Mouse (Mus musculus): ENCODE data around the gene Pde6b. TPM values are rescaled to one million over a fixed set of nuclear protein-coding genes. Genes with fewer than 3 reads are reported as not detected.
A peak's percentile ranks its signal among the peaks of the same experiment; 100 is the strongest.

Pde6b gene
- polyA plus RNA-seq, 1 experiment from 2014 or later, result 0.23 TPM

DNA sequence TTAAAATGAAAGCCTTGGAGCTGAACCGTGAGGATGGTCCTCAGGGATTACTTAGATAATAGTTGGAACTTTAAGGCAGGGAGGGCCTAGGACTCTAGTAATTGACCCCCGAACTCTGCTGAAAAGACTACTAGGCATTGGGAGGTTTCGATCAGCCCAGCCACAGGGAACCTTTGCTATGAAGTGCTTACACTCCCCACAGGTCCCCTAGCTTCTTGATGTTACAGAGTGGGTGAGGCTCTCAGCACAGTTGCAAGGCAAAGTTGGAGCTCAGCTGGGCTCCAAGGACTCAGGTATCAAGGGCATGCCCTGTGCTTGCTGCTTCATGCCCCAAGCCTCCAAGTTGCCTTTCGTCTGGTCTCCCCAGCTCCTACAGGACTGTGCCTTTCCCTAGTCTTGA lies 74.3 kb downstream of the Pde6b start:
- H3K4me3 ChIP-seq (ENCODE audit: low read length), result peak overlapping the region; percentile 97
- peak overlapping the region; percentile 98 for H3K9ac ChIP-seq (ENCODE audit: low read depth, low read length)
- peak overlapping the region; percentile 96 for H3K4me2 ChIP-seq (replicated peaks; ENCODE audit: low read depth, low read length)
- ATAC-seq (ENCODE audit: low FRiP score, low TSS enrichment), result no peak
- no peaks in the 10 kb centered on the region for H3K9me3 ChIP-seq (ENCODE audit: control insufficient read depth, low read length)
- WGBS, result 28% methylated on average over 4 of the region's 4 CpGs
- no peak overlapping the region; the same call in 1 of the 2 replicates for H3K27ac ChIP-seq (ENCODE audit: low read depth, low read length)
- H3K27me3 ChIP-seq (ENCODE audit: control insufficient read depth, insufficient read depth, low read length), result no peaks in the 10 kb centered on the region
- H3K4me1 ChIP-seq (ENCODE audit: control insufficient read depth, insufficient read depth, low read length), result peaks cover 17% of the 10 kb centered on the region; the same call in 1 of the 2 replicates
- no peaks in the 10 kb centered on the region for H3K36me3 ChIP-seq (ENCODE audit: control insufficient read depth, insufficient read depth, low read length)

DNA sequence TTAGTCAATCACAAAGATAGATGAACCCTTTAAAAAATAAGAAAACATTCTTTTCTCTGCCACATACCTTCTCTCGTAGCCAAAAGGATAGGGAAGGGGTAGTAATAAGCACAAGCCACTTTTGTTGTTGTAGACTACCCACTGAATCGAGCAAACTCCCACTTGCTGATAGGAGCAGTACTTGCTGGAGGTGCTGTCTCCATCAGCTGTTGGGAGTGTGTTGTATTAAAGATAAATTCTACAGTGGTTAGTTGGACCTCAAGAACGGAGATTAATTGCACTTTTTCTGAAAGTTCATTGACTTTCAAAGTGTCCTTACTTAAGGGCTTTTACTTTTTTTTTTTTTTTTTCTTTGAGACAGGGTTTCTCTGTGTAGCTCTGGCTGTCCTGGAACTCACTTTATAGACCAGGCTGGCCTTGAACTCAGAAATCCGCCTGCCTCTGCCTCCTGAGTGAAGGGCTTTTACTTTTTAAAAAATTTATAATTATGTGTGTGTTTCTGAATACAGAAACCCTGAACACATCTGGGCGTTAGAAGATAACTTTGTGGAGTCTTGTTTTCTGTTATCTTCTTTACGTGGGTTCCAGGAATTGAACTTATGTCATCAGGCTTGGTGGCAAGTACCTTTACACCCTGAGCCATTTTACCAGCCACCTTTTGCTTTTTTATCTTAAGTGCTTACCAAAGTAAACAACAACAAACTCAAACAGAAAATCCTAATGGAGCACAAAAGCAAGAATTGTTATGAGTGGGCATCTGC lies 77.1 kb downstream of the Pde6b start:
- no peak overlapping the region for H3K4me3 ChIP-seq (ENCODE audit: low read length)
- no peak for ATAC-seq (ENCODE audit: low FRiP score, low TSS enrichment)
- peaks cover 17% of the 10 kb centered on the region; the same call in 1 of the 2 replicates for H3K4me1 ChIP-seq (ENCODE audit: control insufficient read depth, insufficient read depth, low read length)
- H3K27me3 ChIP-seq (ENCODE audit: control insufficient read depth, insufficient read depth, low read length), result no peaks in the 10 kb centered on the region
- H3K27ac ChIP-seq (ENCODE audit: low read depth, low read length), result no peak overlapping the region
- no peaks in the 10 kb centered on the region for H3K9me3 ChIP-seq (ENCODE audit: control insufficient read depth, low read length)
- WGBS, result 81% methylated on average over 6 of the region's 6 CpGs
- H3K4me2 ChIP-seq (replicated peaks; ENCODE audit: low read depth, low read length), result no peak overlapping the region
- H3K9ac ChIP-seq (ENCODE audit: low read depth, low read length), result no peak overlapping the region
- H3K36me3 ChIP-seq (ENCODE audit: control insufficient read depth, insufficient read depth, low read length), result no peaks in the 10 kb centered on the region

DNA sequence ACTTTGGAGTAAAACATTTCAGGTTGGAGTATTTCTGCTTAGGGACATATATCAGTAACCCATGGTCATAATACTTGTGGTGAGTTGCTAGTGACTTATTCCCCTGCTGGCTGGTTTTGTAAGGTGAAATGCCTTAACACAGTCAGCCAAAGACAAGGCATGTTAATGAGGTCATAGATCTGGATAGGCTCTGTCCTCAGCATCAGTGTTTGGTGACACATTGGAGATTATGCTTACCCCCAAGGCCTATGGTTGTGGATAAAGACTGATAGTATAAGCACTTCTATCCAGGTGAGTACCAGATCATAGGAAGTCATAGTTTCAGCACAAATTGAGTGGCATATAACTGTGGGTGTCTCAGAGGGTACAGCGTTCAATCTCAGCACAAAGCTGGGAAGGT lies 78.5 kb downstream of the Pde6b start:
- ATAC-seq (ENCODE audit: low FRiP score, low TSS enrichment), result no peak
- Histone ChIP-seq H3K27ac (ENCODE audit: low read depth, low read length) (no peak overlapping the region), H3K9me3 (ENCODE audit: control insufficient read depth, low read length) (no peaks in the 10 kb centered on the region), H3K36me3 (ENCODE audit: control insufficient read depth, insufficient read depth, low read length) (no peaks in the 10 kb centered on the region), H3K4me1 (ENCODE audit: control insufficient read depth, insufficient read depth, low read length) (peaks cover 15% of the 10 kb centered on the region; the same call in 1 of the 2 replicates), H3K9ac (ENCODE audit: low read depth, low read length) (no peak overlapping the region), H3K4me3 (ENCODE audit: low read length) (no peak overlapping the region), H3K27me3 (ENCODE audit: control insufficient read depth, insufficient read depth, low read length) (no peaks in the 10 kb centered on the region), H3K4me2 (replicated peaks; ENCODE audit: low read depth, low read length) (no peak overlapping the region)
- WGBS, result 100% methylated on average over 1 of the region's 1 CpGs

DNA sequence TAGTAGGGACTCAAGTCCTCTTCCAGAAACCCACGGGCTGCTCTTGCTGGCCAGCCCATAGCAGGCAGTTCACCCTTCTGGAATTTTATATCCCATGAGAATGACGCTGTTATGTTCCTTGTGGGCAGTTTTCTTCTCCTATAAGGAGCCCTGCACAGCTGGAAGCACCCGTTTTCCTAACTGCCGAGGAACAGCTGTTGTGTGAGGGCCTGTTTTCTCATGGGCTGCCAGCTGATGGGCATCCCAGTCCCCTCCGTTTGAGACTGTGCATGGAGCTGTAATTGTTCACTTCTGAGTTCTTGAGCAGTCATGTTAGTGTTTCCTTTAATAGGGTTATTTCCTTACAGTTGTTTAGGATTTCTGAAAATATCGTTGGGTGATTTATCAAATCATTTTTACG lies 81.4 kb downstream of the Pde6b start:
- ATAC-seq (ENCODE audit: low FRiP score, low TSS enrichment), result no peak
- H3K36me3 ChIP-seq (ENCODE audit: control insufficient read depth, insufficient read depth, low read length), result peaks cover 23% of the 10 kb centered on the region
- no peaks in the 10 kb centered on the region for H3K9me3 ChIP-seq (ENCODE audit: control insufficient read depth, low read length)
- no peaks in the 10 kb centered on the region for H3K4me1 ChIP-seq (ENCODE audit: control insufficient read depth, insufficient read depth, low read length)
- H3K4me3 ChIP-seq (ENCODE audit: low read length), result no peak overlapping the region
- H3K27me3 ChIP-seq (ENCODE audit: control insufficient read depth, insufficient read depth, low read length), result no peaks in the 10 kb centered on the region
- no peak overlapping the region for H3K9ac ChIP-seq (ENCODE audit: low read depth, low read length)
- 80% methylated on average over 7 of the region's 7 CpGs for WGBS
- H3K27ac ChIP-seq (ENCODE audit: low read depth, low read length), result no peak overlapping the region
- H3K4me2 ChIP-seq (replicated peaks; ENCODE audit: low read depth, low read length), result no peak overlapping the region

DNA sequence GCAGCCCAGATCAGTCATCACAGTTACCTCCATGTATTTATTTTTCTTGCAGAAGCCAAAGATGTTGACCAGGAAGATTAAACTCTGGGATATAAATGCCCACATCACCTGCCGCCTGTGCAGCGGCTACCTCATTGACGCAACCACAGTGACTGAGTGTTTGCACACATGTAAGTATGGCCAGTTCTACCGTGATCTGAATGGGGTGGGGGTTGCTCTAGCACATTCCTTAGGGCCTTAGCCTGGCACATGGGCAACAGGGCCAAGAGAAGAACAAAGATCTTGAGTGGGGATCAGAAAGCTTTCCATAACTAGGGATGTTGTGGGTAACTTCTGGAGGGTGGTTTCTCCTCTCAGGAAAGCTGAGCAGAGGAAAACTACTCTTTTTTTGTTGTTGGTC lies 85.5 kb downstream of the Pde6b start:
- no peak overlapping the region for H3K4me2 ChIP-seq (replicated peaks; ENCODE audit: low read depth, low read length)
- 90% methylated on average over 4 of the region's 4 CpGs for WGBS
- H3K27ac ChIP-seq (ENCODE audit: low read depth, low read length), result no peak overlapping the region
- no peaks in the 10 kb centered on the region for H3K27me3 ChIP-seq (ENCODE audit: control insufficient read depth, insufficient read depth, low read length)
- no peak for ATAC-seq (ENCODE audit: low FRiP score, low TSS enrichment)
- no peaks in the 10 kb centered on the region for H3K4me1 ChIP-seq (ENCODE audit: control insufficient read depth, insufficient read depth, low read length)
- H3K9me3 ChIP-seq (ENCODE audit: control insufficient read depth, low read length), result no peaks in the 10 kb centered on the region
- no peak overlapping the region for H3K9ac ChIP-seq (ENCODE audit: low read depth, low read length)
- no peak overlapping the region for H3K4me3 ChIP-seq (ENCODE audit: low read length)
- peaks cover 61% of the 10 kb centered on the region for H3K36me3 ChIP-seq (ENCODE audit: control insufficient read depth, insufficient read depth, low read length)

DNA sequence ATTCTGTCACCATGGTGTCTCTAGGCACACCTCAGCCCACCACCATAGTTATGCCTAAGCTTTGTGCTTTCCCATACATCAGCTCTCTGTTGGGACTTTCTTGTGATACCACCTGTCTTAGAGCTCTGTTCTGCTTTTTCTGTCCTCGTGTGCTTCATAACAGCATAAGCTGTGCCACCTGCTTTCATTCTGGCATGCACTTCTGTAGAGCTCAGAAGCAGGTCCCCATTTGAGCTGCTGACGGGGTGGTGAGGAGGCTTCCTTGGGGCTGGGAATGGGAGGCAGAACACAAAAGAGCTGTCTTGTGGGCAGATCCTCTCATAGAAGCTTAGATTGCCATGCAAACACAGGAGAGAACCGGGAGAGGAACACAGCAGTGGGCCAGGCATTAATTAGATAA lies 87.8 kb downstream of the Pde6b start:
- H3K9ac ChIP-seq (ENCODE audit: low read depth, low read length), result no peak overlapping the region
- no peaks in the 10 kb centered on the region for H3K9me3 ChIP-seq (ENCODE audit: control insufficient read depth, low read length)
- no peak for ATAC-seq (ENCODE audit: low FRiP score, low TSS enrichment)
- no peak overlapping the region for H3K4me3 ChIP-seq (ENCODE audit: low read length)
- no peak overlapping the region for H3K4me2 ChIP-seq (replicated peaks; ENCODE audit: low read depth, low read length)
- no peaks in the 10 kb centered on the region for H3K27me3 ChIP-seq (ENCODE audit: control insufficient read depth, insufficient read depth, low read length)
- H3K27ac ChIP-seq (ENCODE audit: low read depth, low read length), result no peak overlapping the region
- 91% methylated on average over 3 of the region's 3 CpGs for WGBS
- no peaks in the 10 kb centered on the region for H3K4me1 ChIP-seq (ENCODE audit: control insufficient read depth, insufficient read depth, low read length)
- peaks cover 66% of the 10 kb centered on the region for H3K36me3 ChIP-seq (ENCODE audit: control insufficient read depth, insufficient read depth, low read length)

Other genes starting within 250 kb of the Pde6b start
- gene Dr1, start 119.5 kb upstream of the Pde6b start, polyA plus RNA-seq (2014; fragmentation: Nextera tagmentation; extraction: Ambion mirVana), result 37.2 and 49.9 TPM in 2 replicates
- 2.5 and 3.1 TPM in 2 replicates for gene Pigg, start 75.8 kb upstream of the Pde6b start, polyA plus RNA-seq (2014; fragmentation: Nextera tagmentation; extraction: Ambion mirVana)
- not detected in 2 replicates for gene Gm42517, start 20.5 kb upstream of the Pde6b start, polyA plus RNA-seq (2014; fragmentation: Nextera tagmentation; extraction: Ambion mirVana)
- 398 and 564 TPM in 2 replicates for gene Atp5k, start 46.1 kb downstream of the Pde6b start, polyA plus RNA-seq (2014; fragmentation: Nextera tagmentation; extraction: Ambion mirVana)
- gene Mfsd7a, start 60.5 kb downstream of the Pde6b start, polyA plus RNA-seq (2014; fragmentation: Nextera tagmentation; extraction: Ambion mirVana), result 0.30 and 0.40 TPM in 2 replicates
- gene Pcgf3, start 72.8 kb downstream of the Pde6b start, polyA plus RNA-seq (2014; fragmentation: Nextera tagmentation; extraction: Ambion mirVana), result 17.2 and 28.2 TPM in 2 replicates
- 0.17 and 0.23 TPM in 2 replicates for gene Cplx1, start 161.6 kb downstream of the Pde6b start, polyA plus RNA-seq (2014; fragmentation: Nextera tagmentation; extraction: Ambion mirVana)
- gene Gak, start 241.4 kb downstream of the Pde6b start, polyA plus RNA-seq (2014; fragmentation: Nextera tagmentation; extraction: Ambion mirVana), result 30.4 and 48.8 TPM in 2 replicates
- 23.0 and 29.0 TPM in 2 replicates for gene Tmem175, start 241.4 kb downstream of the Pde6b start, polyA plus RNA-seq (2014; fragmentation: Nextera tagmentation; extraction: Ambion mirVana)